Mouse (Mus musculus) cerebellum, adult 2 months (tissue): Measurements from ENCODE around the gene Slco2b1.

Experiments used
- CTCF ChIP-seq: fragments of 200-500 bp; IDR thresholded peaks from 2 replicates; pipeline ENCODE4 v1.5.1; 2011; ENCODE audit warnings: low read depth, mild to moderate bottlenecking, control low read depth, low read length, moderate library complexity, borderline replicate concordance; ENCODE audit not compliant: insufficient read depth
- POLR2A ChIP-seq: fragments of 200-500 bp; IDR thresholded peaks from 2 replicates; pipeline ENCODE4 v1.6.1; 2011; ENCODE audit warnings: low read length, control low read depth, borderline replicate concordance; ENCODE audit not compliant: insufficient read depth

DNA sequence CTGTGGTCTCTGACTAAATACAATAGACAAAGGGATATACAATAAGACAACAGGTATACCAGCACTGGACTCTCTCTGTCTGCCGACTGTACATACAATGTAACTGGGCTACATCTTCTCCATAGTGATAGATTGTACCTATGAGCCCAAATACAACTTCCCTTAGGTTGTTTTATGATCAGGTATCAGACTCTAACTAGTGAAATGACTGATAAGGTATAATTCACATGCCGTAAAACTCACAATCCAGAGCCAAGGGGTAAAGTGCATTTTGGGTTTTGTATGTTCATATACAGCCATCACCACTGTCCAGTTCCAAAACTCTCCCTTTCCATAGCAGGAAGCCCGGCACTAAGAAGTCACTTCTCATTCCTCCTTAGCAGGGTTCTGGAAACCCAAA is 17.8 kb downstream of the Slco2b1 start:
- no peak for TF ChIP-seq POLR2A
- TF ChIP-seq CTCF = no peak
